Mouse (Mus musculus): ENCODE measurements at regions not wholly inside any gene's neighbourhood (a gene's known extent, or its start where the extent isn't known, plus 50 kb on each side); places are given as distances from the start of the nearest gene placed in this dataset.
A peak's percentile ranks its signal among the peaks of the same experiment; 100 is the strongest.

- no peak for DNase-seq (ENCODE audit: low spot score in 2 of 2)
Measured at GRCm38 (mm10) chr4:125932036-125932756, 92.2 kb upstream of the Csf3r start.

- DNase-seq (ENCODE audit: low spot score in 2 of 2), result no peak
Measured at GRCm38 (mm10) chr4:125936357-125936756, 88.0 kb upstream of the Csf3r start.

GRCm38 (mm10) chr4:125938186-125938585 lies 86.2 kb upstream of the Csf3r start:
- DNase-seq (ENCODE audit: low spot score in 2 of 2), result no peak

- no peak for DNase-seq (ENCODE audit: low spot score in 2 of 2)
Measured at GRCm38 (mm10) chr4:125941266-125941665, 83.1 kb upstream of the Csf3r start.

- no peak for DNase-seq (ENCODE audit: low spot score in 2 of 2)
Measured at GRCm38 (mm10) chr4:125941916-125942315, 82.4 kb upstream of the Csf3r start.

- no peak for DNase-seq (ENCODE audit: low spot score in 2 of 2)
Measured at GRCm38 (mm10) chr4:125945062-125945461, 79.3 kb upstream of the Csf3r start.

- DNase-seq (ENCODE audit: low spot score in 2 of 2), result no peak
Measured at GRCm38 (mm10) chr4:125959426-125959825, 64.9 kb upstream of the Csf3r start.

GRCm38 (mm10) chr4:125960704-125961279 lies 63.6 kb upstream of the Csf3r start:
- no peak for DNase-seq (ENCODE audit: low spot score in 2 of 2)

- DNase-seq (ENCODE audit: low spot score in 2 of 2), result peak; percentile 11 to 28
Measured at GRCm38 (mm10) chr4:125962677-125963076, 61.7 kb upstream of the Csf3r start.
